Mouse (Mus musculus) cerebellum, adult (tissue): ENCODE data around the gene Slc27a2.
"Not testable (repeated sequence)": the region's sequence is repeated elsewhere in the genome, so short reads cannot be mapped to it uniquely, and the experiment has no call there.

Experiments
- ATAC-seq: cut with Nextera tagmentation; 2 replicates; pipeline ENCODE4 v1.9.2; 2017; ENCODE audit warnings: mild to moderate bottlenecking, moderate library complexity, mixed read lengths; ENCODE audit not compliant: insufficient number of reproducible peaks, low FRiP score, low TSS enrichment

Slc27a2 gene

DNA sequence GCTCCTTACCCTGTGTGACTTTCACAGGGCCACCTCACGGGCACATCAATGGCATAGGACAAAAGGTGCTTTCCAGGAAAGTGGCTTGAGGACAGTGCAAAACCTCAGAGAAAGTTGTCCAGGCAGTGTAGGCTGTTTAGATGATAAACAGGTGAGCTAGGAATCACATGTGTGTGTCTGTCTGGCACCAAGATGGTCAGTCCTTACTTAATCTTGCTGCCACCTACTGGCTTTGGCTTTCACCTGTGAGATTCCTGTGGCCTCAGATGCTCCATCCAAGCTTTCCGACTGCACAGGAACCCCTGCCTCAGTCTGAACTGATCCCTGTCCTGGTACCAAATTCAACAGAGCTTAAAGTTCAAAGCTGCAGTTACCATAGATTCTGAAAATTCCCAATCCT is 46.2 kb downstream of the Slc27a2 start:
- no peak for ATAC-seq

DNA sequence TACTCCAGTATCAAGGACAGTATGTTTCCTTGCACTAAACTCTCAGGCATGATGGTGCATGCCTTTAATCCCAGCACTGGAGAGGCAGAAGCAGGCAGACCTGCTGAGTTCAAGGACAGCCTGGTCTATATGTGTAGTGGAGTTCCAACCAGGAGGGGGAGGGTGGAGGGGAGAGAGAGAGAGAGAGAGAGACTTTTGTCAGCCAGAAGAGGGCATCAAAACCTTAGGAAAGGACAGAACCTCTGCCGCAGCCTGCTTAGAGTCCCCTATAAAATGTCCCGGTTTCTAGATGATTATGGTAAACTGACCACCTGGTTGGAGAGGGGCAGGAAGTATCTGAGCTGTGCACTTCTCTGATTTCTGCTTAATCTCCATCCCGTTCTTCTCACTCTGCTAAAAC is 46.8 kb downstream of the Slc27a2 start:
- ATAC-seq = no peak

DNA sequence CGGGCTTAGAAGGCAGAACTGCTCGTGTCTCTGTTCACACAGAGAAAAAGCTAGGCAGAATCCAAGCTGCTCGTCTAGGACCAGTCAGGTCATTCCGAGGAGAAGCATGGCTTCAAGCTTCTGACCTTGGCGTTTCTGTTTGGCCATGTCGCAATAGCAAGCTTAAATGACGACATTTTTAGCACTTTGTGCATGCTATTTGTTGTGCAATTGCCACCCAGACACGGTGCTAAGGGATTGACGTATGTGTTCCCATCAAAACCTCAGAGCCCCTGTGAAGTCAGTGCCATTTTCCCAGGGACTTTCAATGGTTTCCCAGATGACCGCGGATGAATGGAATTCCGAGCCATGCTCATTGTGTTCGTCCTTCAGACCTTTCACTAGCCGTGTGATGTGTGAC is 48.3 kb downstream of the Slc27a2 start:
- ATAC-seq = no peak

DNA sequence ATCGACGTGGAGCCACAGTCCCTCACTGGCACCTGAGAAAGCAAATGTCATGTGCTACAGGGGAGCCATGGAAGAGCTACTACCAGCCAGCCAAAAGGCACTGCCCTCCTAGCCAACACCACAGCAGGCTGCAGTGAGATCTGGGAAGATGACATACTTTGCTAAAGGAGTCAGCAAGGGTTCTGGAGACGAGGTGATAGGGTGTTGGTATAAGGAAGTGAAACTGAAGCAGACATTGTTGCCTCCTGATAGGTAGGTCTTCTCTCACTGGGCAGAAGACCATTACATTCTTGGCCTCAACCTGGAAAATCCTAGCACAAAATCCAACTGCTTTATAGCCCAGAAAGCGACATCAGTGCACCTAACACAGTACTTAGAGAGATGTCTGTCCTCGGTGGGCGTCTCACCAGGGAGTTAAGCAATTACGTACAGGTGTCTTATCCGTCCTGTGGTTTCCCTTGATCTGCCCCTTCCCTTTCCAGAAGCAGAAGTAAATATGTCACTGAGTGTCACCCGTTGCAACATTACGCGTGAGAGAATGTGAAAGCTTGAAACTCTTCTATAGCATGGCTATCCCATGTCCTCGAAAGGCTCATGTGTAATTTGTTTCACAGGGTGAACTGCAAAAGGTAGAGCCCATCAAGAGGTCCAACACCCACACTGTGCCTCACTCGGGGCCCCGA is 49.9 kb downstream of the Slc27a2 start:
- ATAC-seq = no peak

DNA sequence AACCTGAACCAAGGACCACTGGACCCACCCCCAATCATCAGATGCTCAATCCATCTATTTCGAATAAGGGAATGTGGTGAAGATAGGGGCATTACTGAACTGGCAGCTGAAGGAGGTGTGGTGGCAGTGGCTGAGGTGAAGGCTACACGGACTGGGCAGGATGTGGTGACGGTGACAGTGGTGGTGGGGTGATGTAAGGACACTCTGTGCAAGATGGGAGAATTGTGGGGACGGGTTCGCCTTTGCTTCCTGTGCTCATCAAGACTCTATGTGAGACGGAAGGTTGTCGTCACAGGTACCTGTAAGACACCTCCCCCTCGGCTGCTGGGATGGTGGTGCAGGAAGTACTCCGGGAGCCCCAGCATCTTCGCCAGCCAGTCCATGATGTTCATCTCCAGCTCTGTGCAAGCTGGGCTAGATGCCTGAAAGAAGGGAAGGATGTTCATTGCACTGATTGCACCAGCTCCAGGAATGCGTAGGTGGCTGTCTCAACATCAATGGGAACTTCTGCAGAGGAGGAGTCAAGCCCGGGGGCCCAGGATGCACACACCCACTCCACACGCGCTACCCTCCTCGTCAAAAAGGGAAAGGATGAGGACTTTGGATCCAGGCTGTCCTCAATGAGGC is 54.0 kb downstream of the Slc27a2 start:
- no peak for ATAC-seq

DNA sequence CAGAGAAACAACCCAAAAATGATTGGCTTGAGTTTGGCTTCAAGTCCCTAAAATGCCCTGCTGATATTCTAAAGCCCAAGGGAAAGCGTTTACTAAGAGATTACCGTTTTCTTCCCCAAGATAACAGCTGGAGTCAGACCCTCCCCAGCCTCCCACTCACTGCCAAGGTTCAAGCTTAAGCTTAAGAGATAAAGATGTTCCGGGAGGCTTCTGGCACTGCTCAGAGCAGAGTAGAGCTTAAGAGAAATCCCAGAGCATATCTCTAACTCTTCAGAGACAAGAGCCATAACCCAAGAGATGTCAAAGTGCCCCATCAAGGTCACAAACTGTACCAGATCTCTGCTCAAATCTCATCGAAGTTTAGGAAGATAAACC is 54.5 kb downstream of the Slc27a2 start:
- ATAC-seq = no peak

DNA sequence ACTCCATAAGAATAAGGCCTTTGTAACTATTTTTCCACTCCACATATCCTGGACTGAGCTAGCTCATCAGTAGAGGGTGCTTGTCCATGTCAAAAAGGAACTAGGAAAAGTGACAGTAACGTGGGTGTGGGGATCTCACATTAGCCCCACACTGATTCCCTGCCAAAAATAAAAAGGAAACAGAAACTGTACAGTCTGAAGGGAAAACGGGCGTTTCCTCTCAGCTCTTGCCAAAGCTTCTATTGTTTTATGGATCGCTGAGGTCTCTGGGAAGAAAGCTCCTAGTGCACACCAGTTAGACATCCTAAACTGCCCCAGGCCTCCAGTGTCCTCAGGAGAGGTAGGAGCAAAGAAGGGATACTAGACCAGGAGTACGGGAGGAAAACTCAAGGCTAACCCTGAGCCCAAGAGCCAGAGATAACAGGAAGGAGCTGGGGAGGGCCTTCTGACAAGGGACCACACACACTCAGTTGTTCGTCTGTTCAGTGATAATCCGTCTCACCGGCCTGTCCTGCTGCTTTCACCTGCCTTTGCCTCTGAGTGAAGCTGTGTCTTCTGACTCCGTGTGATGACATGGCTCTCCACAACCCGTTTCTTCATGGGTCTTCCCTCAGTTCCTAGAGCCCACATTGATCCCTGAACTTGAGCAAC is 55.5 kb downstream of the Slc27a2 start:
- ATAC-seq = no peak

DNA sequence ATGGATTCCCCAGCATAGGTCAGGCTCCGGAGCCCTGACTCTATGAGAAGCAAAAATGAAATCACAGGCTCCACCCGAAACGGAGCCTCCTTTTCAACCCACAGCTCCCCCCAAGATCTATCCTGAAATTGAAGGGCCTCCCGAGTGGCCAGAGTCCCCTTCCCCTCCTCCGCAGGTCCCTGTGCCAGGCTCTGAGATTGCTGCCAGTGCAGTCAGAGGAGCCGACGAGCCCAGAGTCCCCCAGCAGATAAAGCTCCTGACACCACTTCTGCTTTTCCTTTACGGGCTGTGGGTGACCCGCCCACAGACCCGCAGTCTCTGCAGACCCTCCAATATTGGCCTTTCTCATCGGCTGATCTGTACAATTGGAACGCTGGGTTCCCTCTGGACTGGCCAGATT is 57.4 kb downstream of the Slc27a2 start:
- ATAC-seq = not testable (repeated sequence)

DNA sequence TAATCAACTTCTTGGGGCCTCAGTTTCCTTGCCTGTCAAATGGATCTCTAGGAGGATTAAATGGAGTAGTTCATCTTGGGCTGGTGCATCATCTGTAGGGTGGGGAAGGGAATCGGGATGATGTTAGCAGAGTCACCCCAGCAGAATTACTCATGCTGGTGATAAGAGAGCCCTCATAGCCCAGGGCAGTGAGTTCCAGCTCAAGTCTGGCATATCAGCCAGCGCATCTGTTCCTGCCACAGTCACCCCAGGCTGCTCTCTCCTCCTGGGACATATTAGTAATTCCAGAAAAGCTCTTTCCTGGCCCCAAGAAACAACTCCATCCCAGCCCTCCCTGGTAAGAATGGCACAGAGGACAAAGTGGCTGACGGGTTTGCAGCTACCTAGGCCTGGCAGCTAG is 63.1 kb downstream of the Slc27a2 start:
- no peak for ATAC-seq

DNA sequence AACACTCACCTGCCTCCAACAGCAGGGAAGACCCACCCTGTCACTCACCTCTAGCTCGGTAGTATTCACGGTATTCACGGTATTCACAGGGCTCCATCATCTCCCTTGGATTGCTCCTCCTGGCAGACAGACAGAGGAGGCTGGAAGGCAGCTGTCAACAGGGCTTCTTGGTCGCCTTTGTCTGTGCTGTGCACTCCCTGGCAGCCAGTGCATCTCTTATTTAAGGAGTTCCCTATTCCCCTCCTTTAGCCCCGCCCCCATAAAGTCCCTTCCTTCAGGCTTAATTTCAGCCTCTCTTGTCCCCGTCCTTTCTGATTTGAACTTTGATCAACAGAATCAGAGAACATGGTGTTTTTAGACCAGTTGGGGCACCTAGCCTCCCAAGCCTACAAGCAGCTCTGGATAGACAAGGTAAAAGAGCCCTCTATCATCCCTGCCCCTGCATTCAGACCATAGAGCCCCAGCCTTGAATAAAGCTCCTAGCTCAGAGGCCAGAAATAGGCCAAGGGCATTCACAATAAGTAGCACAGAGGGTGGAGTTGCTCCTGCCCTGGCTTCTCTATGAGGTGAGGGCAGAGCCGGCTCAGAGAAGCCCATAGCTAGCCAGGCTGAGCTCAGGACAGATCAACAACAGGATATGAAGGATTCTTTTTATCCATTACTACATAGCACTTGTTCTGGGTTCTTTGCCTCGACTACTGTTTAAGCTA is 66.4 kb downstream of the Slc27a2 start:
- no peak for ATAC-seq

DNA sequence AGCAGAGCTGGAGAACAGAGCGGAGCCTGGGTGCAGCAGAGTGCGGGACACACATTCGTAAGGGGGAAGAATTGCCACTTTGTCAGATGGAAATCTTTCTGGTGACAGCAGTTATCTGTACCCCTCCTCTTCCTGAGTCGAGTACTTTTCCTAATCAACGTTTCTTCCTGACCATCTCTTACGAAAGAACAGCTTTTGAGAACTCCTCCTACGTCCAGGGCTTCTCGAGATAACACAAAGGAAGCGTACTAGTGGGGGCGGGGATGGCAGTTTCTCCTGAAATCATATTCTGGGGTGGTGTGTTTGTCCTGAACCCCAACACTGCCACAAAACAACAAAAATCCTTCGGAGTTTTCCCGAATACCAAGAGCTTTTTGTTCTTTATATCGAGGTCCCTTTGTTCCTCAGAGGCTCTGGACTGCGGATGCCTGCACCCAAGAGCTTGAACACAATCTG is 67.1 kb downstream of the Slc27a2 start, which contains the start of gene Hdc:
Gene Hdc (minus strand): TSS at position 51 of the 456 bp plus-strand sequence.
- ATAC-seq = no peak

DNA sequence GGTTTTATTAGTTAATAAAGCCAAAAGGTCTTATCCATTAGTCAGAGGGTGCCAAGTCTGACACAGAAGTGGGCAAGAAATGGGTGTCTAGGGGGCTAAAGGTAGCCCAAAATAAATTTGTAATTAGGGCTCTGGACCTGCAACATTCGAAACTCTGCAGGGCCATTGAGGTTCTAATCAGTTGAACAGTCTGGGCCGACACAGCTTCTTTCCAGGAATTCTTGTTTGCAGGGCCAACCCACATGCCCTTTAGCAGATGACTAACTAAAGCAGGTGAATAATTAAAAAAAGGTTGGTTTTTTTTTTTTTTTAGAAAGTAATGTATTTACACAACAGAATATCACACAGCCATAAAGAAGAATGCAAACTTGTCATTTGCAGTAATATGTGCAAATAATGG is 70.2 kb downstream of the Slc27a2 start:
- no peak for ATAC-seq

DNA sequence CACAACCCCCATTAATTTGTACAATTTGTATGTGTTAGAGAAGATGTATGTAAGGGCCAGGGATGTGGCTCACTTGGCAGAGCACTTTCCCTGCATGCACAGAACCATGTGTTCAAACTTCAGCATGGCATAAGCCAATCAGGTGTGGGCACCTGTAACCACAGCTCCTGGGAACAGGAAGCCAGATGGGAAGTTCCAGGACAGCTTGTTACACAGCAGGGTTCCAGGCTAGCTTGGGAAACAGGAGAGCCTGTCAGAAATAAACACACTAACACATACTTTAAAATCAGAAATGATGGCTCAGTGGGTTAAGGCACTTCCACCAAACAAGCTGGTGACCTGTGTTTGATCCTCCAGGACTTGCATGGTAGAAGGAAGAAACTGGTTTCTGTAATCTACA is 70.9 kb downstream of the Slc27a2 start:
- ATAC-seq = peak; percentile 84

DNA sequence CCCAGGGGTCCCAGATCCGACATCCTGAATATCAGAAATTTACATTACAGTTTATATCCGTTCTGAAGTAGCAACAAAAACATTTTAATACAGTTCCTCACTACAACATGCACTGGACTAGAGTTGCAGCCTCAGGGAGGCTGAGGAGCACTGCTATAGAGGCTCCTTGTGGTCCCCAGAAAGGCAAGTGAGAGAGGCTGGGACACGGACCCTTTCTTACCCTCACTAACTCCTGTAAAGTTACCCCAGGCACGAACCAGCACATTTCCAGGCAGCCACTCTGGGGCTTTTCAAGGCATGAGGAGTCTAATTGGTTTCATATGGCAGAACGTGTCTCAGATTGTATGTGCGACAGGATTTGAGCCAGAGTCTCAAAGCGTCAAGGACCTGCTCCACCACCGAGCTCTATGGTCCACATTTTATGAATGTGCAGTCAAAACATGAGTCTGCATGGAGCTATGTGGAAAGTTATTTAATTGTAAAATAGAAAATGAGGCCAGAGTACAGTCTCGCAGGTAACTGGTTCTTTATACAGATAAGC is 76.3 kb downstream of the Slc27a2 start:
- no peak for ATAC-seq

DNA sequence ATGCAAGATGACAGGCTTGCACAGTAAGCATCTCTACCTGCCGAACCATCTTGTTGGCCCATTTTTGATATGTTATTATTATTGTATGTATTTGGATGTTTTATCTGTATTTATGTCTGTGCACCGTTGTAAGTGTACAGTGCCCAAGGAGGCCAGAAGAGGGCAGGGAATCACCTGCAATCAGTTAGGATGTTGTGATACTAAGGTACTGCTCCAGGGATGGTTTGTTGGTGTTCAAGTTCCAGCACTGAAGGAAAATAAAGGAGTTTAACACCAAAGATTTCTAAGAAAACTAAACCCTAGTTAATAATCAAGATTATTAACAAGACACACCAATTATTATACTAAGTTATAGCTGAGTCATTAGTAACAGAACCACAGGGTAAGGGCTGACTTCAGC is 81.0 kb downstream of the Slc27a2 start:
- no peak for ATAC-seq

DNA sequence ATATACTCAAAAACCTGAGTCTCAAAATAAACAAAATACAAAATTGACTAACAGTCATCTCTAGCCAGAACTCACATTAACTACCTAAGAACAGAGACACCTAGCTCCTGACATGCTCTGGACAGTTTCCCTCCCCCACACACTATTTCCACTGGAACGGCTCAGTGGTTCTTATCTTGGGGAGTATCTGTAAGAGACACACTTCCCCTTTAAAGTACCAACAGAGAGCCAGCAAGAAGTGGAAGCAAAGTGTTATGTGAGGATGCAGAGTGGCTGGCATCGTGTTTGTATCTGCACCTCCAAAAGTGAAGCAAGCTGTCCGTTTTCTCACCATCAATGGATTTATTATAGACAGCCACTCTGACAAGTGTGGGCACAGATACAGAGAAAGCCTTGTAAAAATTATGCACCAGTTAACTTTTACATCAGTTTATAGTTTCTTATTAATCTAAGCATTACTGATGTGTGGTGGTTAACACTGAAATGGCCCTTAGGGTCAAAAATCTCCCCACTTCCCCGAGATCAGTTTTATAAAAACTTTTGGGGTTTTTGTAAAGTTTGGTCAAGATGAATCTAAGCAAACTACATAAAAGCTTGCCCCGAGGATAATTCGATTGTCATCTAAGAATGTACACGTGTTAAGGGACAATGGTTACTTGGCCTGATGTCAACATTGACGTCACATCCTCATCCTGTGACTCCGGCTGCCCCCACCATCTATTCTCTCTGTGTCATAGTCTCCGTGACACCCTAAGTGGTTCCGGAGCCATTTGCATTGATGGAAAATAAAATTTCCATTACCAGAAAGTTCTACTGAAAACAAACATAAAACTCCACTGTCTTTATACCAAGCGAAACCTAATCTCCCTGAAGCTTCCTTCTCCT is 84.0 kb downstream of the Slc27a2 start:
- ATAC-seq = no peak
